Mouse (Mus musculus) forebrain, embryonic 11.5 days (tissue): ENCODE measurements around the gene Ptgr2. TPM values are rescaled to one million over a fixed set of nuclear protein-coding genes. Genes with fewer than 3 reads are reported as not detected.

ENCODE experiments used
- ATAC-seq: fragments of 200-750 bp; cut with Nextera tagmentation; replicated peaks from 2 replicates; pipeline ENCODE4 v1.8.0; 2017; ENCODE audit warnings: moderate TSS enrichment; ENCODE audit not compliant: low FRiP score
- DNase-seq: peaks from one replicate; pipeline ENCODE4 v3.0.0-alpha.2; 2017; ENCODE audit warnings: low spot score
- H3K27ac ChIP-seq: fragments of 300-500 bp; sonication (generic); 2 replicates; pipeline ENCODE4 v1.5.1; 2014; ENCODE audit warnings: low read depth, low read length
- H3K27me3 ChIP-seq: fragments of 300-500 bp; sonication (generic); 2 replicates; pipeline ENCODE4 v1.6.1; 2014; ENCODE audit warnings: mild to moderate bottlenecking, low read length, mixed read lengths; ENCODE audit not compliant: control insufficient read depth, insufficient read depth
- H3K36me3 ChIP-seq: fragments of 300-500 bp; sonication (generic); 2 replicates; pipeline ENCODE4 v1.6.1; 2014; ENCODE audit warnings: mild to moderate bottlenecking, low read length, moderate library complexity, mixed read lengths; ENCODE audit not compliant: control insufficient read depth, insufficient read depth
- H3K4me1 ChIP-seq: fragments of 300-500 bp; sonication (generic); replicated peaks from 2 replicates; pipeline ENCODE4 v1.6.1; 2014; ENCODE audit warnings: low read length, mixed read lengths; ENCODE audit not compliant: control insufficient read depth, insufficient read depth
- H3K4me2 ChIP-seq: fragments of 300-500 bp; sonication (generic); 2 replicates; pipeline ENCODE4 v1.6.1; 2014; ENCODE audit warnings: low read depth, mild to moderate bottlenecking, low read length, moderate library complexity, mixed read lengths; ENCODE audit not compliant: severe bottlenecking
- H3K4me3 ChIP-seq: fragments of 300-500 bp; sonication (generic); 2 replicates; pipeline ENCODE4 v1.5.1; 2014; ENCODE audit warnings: low read depth, low read length
- H3K9ac ChIP-seq: fragments of 300-500 bp; sonication (generic); 2 replicates; pipeline ENCODE4 v1.6.1; 2014; ENCODE audit warnings: low read length
- H3K9me3 ChIP-seq: fragments of 300-500 bp; sonication (generic); 2 replicates; pipeline ENCODE4 v1.6.1; 2016; ENCODE audit warnings: low read length, mixed read lengths; ENCODE audit not compliant: control insufficient read depth
- WGBS: fragments of 180-500 bp; shearing (Covaris S2); extraction: QIAGEN DNeasy Blood & Tissue Kit; methylation state at CpG from one replicate; pipeline ENCODE4 v1.1.7; 2014; 5-methylcytosine and 5-hydroxymethylcytosine counted together
- polyA plus RNA-seq: library from polyadenylated mRNA; unstranded; fragments of >200 nt; fragmentation: Nextera tagmentation; extraction: Ambion mirVana; gene quantifications from 2 replicates; pipeline ENCODE4 v1.2.1, GENCODE M21; 2014

The Ptgr2 gene
- polyA plus RNA-seq, 1 experiment from 2014 or later, result 14.3 TPM

- no peaks in the 10 kb centered on the region for H3K9me3 ChIP-seq
- H3K27ac ChIP-seq, result no peak overlapping the region
- H3K4me2 ChIP-seq, result peak overlapping the region; percentile 71; the same call in 1 of the 2 replicates
- H3K36me3 ChIP-seq, result no peaks in the 10 kb centered on the region
- H3K4me3 ChIP-seq, result no peak overlapping the region
- H3K27me3 ChIP-seq, result no peaks in the 10 kb centered on the region
- peaks cover 5% of the 10 kb centered on the region; the same call in 1 of the 2 replicates for H3K4me1 ChIP-seq
- H3K9ac ChIP-seq, result no peak overlapping the region; the same call in 1 of the 2 replicates
- ATAC-seq (no peak), DNase-seq (no peak)
- 81% methylated on average over 14 of the region's 14 CpGs for WGBS
Observed at GRCm38 (mm10) chr12:84284391-84284790, 641 bp upstream of the Ptgr2 start.

- 41% methylated on average over 8 of the region's 8 CpGs for WGBS
- DNase-seq (no peak), ATAC-seq (no peak; the same call in 1 of the 2 replicates)
- Histone ChIP-seq H3K27me3 (no peaks in the 10 kb centered on the region), H3K4me3 (peak overlapping the region; percentile 51), H3K4me2 (peak overlapping the region; percentile 71), H3K36me3 (no peaks in the 10 kb centered on the region), H3K9ac (peak overlapping the region; percentile 62), H3K9me3 (no peaks in the 10 kb centered on the region), H3K27ac (no peak overlapping the region), H3K4me1 (peaks cover 5% of the 10 kb centered on the region; the same call in 1 of the 2 replicates)
Observed at GRCm38 (mm10) chr12:84285593-84285968, 549 bp downstream of the Ptgr2 start.

GRCm38 (mm10) chr12:84288461-84288860 lies 3.4 kb downstream of the Ptgr2 start:
- Histone ChIP-seq H3K4me3 (no peak overlapping the region), H3K27me3 (no peaks in the 10 kb centered on the region), H3K4me2 (no peak overlapping the region), H3K27ac (no peak overlapping the region), H3K4me1 (peaks cover 5% of the 10 kb centered on the region; the same call in 1 of the 2 replicates), H3K9me3 (no peaks in the 10 kb centered on the region), H3K36me3 (no peaks in the 10 kb centered on the region), H3K9ac (no peak overlapping the region)
- ATAC-seq (no peak), DNase-seq (peak; percentile 62)
- WGBS, result 57% methylated on average over 3 of the region's 3 CpGs

- Histone ChIP-seq H3K36me3 (no peaks in the 10 kb centered on the region), H3K4me3 (no peak overlapping the region), H3K9ac (no peak overlapping the region), H3K27ac (no peak overlapping the region), H3K4me2 (no peak overlapping the region), H3K27me3 (no peaks in the 10 kb centered on the region), H3K4me1 (no peaks in the 10 kb centered on the region), H3K9me3 (no peaks in the 10 kb centered on the region)
- DNase-seq, result no peak
- ATAC-seq, result no peak
- WGBS, result 95% methylated on average over 6 of the region's 6 CpGs
Observed at GRCm38 (mm10) chr12:84297851-84298250, 12.8 kb downstream of the Ptgr2 start.

- Histone ChIP-seq H3K9me3 (no peaks in the 10 kb centered on the region), H3K4me2 (no peak overlapping the region), H3K27me3 (no peaks in the 10 kb centered on the region), H3K4me3 (no peak overlapping the region), H3K27ac (no peak overlapping the region), H3K4me1 (no peaks in the 10 kb centered on the region), H3K36me3 (no peaks in the 10 kb centered on the region), H3K9ac (no peak overlapping the region)
- WGBS, result 97% methylated on average over 2 of the region's 2 CpGs
- ATAC-seq, result no peak
- DNase-seq, result no peak
Observed at GRCm38 (mm10) chr12:84299265-84299664, 14.2 kb downstream of the Ptgr2 start.

GRCm38 (mm10) chr12:84304101-84304500 lies 19.1 kb downstream of the Ptgr2 start:
- Histone ChIP-seq H3K4me2 (no peak overlapping the region), H3K9me3 (no peaks in the 10 kb centered on the region), H3K27ac (no peak overlapping the region), H3K36me3 (no peaks in the 10 kb centered on the region), H3K4me3 (no peak overlapping the region), H3K4me1 (no peaks in the 10 kb centered on the region), H3K27me3 (no peaks in the 10 kb centered on the region), H3K9ac (no peak overlapping the region)
- DNase-seq, result no peak
- no peak for ATAC-seq
- WGBS, result 95% methylated on average over 5 of the region's 5 CpGs

GRCm38 (mm10) chr12:84304554-84304953 lies 19.5 kb downstream of the Ptgr2 start:
- H3K36me3 ChIP-seq, result no peaks in the 10 kb centered on the region
- 81% methylated on average over 1 of the region's 1 CpGs for WGBS
- DNase-seq, result no peak

GRCm38 (mm10) chr12:84311306-84311705 lies 26.3 kb downstream of the Ptgr2 start:
- Histone ChIP-seq H3K4me1 (0 out of 2 replicates have a peak, but pooled peaks cover 2% of the 10 kb centered on the region), H3K4me2 (no peak overlapping the region), H3K27me3 (no peaks in the 10 kb centered on the region), H3K27ac (no peak overlapping the region), H3K4me3 (no peak overlapping the region), H3K9ac (no peak overlapping the region), H3K9me3 (no peaks in the 10 kb centered on the region), H3K36me3 (no peaks in the 10 kb centered on the region)
- WGBS, result 91% methylated on average over 3 of the region's 5 CpGs
- DNase-seq (no peak), ATAC-seq (no peak)

More at GRCm38 (mm10) chr12:84304554-84304953, 19.5 kb downstream of the Ptgr2 start:
- Histone ChIP-seq H3K4me3 (no peak overlapping the region), H3K27me3 (no peaks in the 10 kb centered on the region), H3K4me2 (no peak overlapping the region), H3K4me1 (no peaks in the 10 kb centered on the region), H3K27ac (no peak overlapping the region), H3K9ac (no peak overlapping the region), H3K9me3 (no peaks in the 10 kb centered on the region)
- ATAC-seq, result no peak

GRCm38 (mm10) chr12:84316006-84316405 lies 31.0 kb downstream of the Ptgr2 start:
- H3K27me3 ChIP-seq, result no peaks in the 10 kb centered on the region

More at GRCm38 (mm10) chr12:84316006-84316405, 31.0 kb downstream of the Ptgr2 start:
- Histone ChIP-seq H3K4me3 (peak overlapping the region; percentile 98), H3K9me3 (no peaks in the 10 kb centered on the region), H3K4me1 (0 out of 2 replicates have a peak, but pooled peaks cover 4% of the 10 kb centered on the region), H3K9ac (peak overlapping the region; percentile 96), H3K27ac (no peak overlapping the region), H3K4me2 (peak overlapping the region; percentile 70), H3K36me3 (no peaks in the 10 kb centered on the region)
- no peak for DNase-seq
- WGBS, result 56% methylated on average over 7 of the region's 7 CpGs
- 0 out of 2 replicates have a peak, but pooled peaks have one; percentile 4 for ATAC-seq
